Mouse (Mus musculus): ENCODE data around the gene Adamtsl2.

The Adamtsl2 gene

DNA sequence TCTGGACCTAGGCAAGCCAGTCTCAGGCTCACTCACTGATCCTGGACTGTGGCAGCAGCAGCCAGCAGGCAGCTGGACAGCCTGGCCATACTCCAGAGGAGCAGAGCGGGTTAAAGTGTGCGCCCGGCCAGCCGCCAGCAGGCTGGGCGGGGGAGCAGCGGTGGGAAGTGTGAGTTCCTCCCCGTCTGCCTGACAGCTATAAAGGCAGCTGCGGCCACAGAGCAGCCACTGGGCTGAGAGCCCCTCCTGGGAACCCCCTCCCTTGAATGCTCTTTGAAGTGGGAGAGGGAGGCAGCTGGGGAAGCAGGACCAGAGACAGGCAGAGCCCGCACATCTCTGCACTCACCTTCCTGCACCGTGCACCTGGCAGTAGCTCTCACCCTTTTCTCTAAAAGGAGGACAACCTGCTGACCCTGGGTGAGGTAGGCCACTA is at the start of gene Adamtsl2:
TSS of gene Adamtsl2 (plus strand) at position 228 of the 433 bp plus-strand sequence.
- DNase-seq (ENCODE audit: low read depth, low spot score) = no peak

- DNase-seq (ENCODE audit: low read depth, low spot score) = no peak
These were observed 46.8 kb upstream of the Adamtsl2 start for GRCm38 (mm10) chr2:27032361-27032760.

GRCm38 (mm10) chr2:27036003-27036402 is 43.2 kb upstream of the Adamtsl2 start:
- no peak for DNase-seq (ENCODE audit: low read depth, low spot score)

- peak; percentile 64 for DNase-seq (ENCODE audit: low read depth, low spot score)
These were observed 42.2 kb upstream of the Adamtsl2 start for GRCm38 (mm10) chr2:27037008-27037407.

- peak; percentile 72 for DNase-seq (ENCODE audit: low read depth, low spot score)
These were observed 40.6 kb upstream of the Adamtsl2 start for GRCm38 (mm10) chr2:27038596-27038995.

GRCm38 (mm10) chr2:27039286-27039685 is 39.9 kb upstream of the Adamtsl2 start:
- DNase-seq (ENCODE audit: low read depth, low spot score) = peak; percentile 57

DNA sequence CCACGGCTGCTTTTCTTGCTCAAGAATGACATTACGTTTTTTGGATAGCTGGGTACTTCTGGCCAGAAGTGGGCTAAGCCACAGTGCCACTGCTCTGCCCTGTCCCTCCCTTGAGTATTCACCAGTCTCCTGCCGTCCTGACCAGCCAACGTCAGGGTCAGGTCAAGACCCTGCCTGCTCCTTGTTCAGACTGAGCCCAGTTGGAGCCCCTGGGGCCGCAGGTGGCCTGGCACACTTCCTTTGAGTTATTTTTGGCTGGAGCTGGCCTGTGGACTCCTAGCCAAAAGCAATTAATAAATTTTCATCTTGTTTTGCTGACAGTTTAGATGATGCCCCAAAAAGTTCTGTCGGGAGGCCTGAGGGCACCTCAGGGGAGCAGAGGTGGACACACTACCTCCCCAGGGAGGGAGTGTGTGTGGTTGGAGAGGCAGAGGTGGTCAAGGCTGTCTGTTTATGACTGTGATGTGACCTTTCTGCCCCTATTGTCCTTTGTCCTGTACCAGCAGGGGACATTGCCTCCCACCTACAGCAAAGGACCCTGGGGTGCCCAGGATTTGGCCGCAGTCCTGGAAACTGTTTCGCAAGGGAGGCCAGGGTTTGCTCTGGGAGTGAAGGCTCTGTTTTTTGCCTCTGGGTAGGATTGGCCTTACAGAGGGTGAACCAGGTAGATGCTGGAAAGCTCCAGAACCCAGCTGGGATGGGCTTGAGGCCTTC is 36.9 kb upstream of the Adamtsl2 start:
- no peak for DNase-seq (ENCODE audit: low read depth, low spot score)

- DNase-seq (ENCODE audit: low read depth, low spot score) = peak; percentile 53
These were observed 35.7 kb upstream of the Adamtsl2 start for GRCm38 (mm10) chr2:27043461-27043860.

DNA sequence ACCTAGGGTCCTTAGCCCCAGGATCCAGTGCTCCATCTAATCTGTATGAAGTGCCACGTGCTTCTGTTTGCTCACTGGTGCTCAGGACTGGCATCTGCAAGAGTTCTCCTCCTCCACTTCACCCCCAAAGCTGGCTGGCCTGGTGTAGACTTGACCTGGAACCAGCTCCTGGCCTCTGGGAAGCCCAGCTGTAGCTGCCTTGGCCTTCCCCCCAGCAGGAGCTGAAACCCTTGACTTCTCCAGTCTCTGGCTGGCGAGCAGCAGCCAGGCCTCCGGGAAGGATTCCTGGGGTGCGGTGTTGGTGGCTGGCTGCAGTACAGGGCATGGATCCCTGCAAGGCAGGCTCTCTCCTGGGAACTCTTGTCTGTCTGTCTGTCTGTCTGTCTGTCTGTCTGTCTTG is 35.0 kb upstream of the Adamtsl2 start:
- no peak for DNase-seq (ENCODE audit: low read depth, low spot score)

GRCm38 (mm10) chr2:27044641-27045040 is 34.5 kb upstream of the Adamtsl2 start:
- DNase-seq (ENCODE audit: low read depth, low spot score) = no peak

DNA sequence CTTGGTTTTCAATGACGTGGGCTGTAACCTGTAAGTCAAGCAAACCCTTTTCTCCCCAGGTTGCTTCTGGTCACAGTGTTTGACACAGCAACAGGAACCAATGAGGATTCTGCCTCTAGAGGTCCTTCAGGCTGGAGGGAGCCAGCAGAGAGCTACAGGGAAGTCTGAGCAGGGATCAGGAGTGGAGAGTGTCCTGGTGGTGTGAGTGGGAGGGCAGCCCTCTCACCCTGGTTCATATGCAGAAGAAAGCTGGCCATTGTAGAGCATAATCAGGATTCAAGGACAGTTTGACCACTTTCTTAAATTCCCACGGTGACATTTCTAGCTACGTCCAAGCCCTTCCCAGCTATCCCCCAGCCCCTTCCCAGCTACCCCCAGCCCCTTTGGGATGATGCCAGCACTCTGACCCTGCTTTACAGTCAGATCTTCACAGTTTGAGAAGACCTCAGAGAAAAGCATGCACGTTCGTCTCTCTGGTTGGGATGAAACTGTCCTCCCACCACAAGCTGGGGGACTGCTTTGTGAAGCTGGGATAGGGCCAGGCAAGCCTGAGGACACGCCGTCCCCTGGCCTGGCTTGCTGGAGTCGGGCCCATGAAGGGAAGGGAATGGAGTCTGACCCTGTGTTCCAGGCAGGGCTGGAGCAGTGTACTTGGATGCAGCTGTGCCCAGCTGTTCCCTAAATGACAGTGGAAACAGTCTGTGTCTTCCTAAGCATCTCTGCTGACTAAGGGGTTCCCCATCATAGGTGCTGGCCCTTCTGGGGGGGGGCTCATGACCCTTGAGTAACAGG is 33.0 kb upstream of the Adamtsl2 start:
- DNase-seq (ENCODE audit: low read depth, low spot score) = no peak

GRCm38 (mm10) chr2:27049408-27049807 is 29.8 kb upstream of the Adamtsl2 start:
- no peak for DNase-seq (ENCODE audit: low read depth, low spot score)

- DNase-seq (ENCODE audit: low read depth, low spot score) = no peak
These were observed 20.9 kb upstream of the Adamtsl2 start for GRCm38 (mm10) chr2:27058251-27058650.

DNA sequence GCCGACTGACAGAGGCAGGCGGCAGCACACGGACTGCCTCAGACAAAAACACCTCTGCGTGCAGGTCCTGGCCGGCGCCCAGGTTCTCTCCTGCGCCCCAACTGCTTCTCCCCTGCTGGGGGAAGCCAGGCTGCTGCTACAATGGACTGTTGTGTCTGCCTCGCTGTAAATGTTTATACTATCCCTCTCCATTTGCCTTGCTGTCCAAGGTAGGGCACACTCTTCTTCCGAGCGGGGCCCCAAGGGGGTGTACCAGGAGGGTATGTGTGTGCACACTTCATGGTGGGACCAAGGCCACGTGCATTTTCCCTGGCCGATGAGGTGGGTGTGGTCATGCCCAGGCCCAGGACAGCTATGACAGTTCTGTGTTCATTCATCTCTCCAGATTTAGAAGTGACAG is 20.4 kb upstream of the Adamtsl2 start:
- no peak for DNase-seq (ENCODE audit: low read depth, low spot score)

GRCm38 (mm10) chr2:27059187-27059586 is 20.0 kb upstream of the Adamtsl2 start:
- no peak for DNase-seq (ENCODE audit: low read depth, low spot score)

DNA sequence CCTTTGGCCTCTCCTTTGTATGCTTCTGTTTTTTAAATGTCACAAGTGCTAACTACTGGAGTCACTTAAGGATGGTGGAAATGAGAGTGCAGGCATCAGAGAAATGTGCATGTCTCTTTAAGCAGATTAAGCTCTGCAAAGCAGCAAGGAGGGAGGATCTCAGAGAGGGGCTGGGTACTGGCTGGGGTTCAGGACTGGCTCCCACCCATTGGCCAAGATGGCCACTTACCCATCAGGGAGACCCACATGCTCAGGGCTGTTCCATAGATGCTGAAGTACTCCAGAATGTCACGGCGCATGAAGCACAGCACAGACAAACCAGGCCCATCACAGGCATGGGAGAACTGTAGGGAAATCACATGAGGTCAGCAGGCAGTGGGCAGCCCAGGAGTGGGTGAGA is 12.1 kb upstream of the Adamtsl2 start:
- no peak for DNase-seq (ENCODE audit: low read depth, low spot score)

- no peak for DNase-seq (ENCODE audit: low read depth, low spot score)
These were observed 11.2 kb upstream of the Adamtsl2 start for GRCm38 (mm10) chr2:27067996-27068395.

DNA sequence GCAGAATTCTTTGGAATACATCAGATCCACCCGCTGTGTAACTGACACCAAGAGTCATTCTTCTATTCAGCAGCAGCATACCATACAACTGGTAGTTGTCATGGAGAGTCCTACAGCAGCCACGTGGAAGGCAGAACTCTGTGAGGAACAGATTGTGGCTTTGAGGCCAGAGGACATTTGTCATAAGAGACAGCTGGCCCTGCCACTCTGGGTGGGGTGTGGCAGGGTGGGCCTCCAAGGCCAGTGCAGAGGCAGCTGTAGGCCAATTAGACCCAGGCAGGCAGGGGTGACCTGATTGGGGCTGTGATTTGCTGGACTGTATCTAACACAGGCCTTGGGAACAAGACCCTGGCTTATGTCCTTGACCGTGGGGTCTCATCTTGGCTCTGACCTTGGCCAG is 9.5 kb upstream of the Adamtsl2 start:
- DNase-seq (ENCODE audit: low read depth, low spot score) = no peak

DNA sequence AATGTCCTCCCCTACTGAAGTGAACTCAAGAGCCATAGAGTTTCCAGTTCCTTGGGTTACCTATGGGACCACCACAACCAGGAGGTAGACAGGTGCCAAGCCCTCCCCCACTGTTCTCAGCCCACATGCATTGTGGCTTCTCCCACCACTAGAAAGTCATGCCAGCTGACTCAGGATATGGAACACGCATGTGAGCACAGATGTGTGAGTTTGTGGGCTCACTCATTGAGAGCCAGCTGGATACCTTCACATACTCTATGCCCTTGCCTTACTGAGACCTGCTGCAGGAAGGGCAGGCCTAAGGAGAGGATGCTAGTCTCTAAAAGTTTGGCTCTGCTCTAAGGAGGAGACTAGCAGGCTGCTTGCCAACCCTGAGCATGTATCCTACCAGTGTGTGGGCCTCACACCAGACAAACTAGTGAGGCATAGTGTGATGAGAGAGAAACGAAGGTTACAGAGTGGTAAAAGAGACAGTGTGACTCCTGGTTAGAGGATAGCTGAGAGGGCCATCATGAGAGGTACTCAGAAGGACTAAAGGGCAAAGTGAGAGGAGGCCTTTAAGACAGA is 8.8 kb upstream of the Adamtsl2 start:
- DNase-seq (ENCODE audit: low read depth, low spot score) = no peak

- DNase-seq (ENCODE audit: low read depth, low spot score) = no peak
These were observed 8.0 kb upstream of the Adamtsl2 start for GRCm38 (mm10) chr2:27071137-27071536.

DNA sequence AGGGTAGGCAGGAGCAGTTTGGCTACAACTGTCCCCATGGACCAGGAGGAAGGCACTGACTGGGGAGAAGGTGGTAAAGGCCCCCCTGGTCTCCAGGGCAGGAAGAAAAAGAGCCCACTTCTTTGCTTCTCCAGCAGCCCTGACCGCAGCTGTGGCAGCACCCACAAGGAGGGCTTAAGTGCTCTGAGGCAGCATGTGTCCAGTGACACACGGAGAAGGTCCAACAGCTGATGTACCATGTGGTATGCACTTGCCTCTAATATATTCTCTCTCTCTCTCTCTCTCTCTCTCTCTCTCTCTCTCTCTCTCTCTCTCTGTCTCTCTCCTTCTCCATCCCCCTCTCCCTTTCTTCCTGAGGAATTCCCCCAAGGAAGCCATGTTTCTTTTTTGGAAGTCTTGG is 7.2 kb upstream of the Adamtsl2 start, which contains the start of gene Mymk:
TSS of gene Mymk (minus strand) at position 202 of the 400 bp plus-strand sequence.
- DNase-seq (ENCODE audit: low read depth, low spot score) = no peak

- DNase-seq (ENCODE audit: low read depth, low spot score) = no peak
These were observed 5.8 kb upstream of the Adamtsl2 start for GRCm38 (mm10) chr2:27073407-27073806.

DNA sequence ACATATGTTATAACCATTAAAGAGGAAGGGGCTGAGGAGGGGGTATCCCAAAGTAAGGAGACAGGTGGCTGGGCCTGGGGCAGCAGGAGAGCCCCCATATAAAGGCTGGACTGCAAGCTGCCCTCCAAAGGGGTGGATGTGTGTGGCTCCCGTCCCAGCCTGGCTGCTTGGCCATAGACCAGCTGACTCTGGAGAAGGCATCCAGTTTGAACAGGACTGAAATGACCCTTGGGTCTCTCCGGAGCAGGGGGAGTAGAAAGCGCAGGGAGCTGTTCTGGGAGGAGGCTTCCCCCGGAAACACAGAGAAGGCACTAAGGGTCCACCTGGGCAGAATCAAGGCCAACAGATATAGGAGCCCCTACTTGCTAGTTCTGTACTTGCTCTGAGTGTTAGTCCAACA is 4.4 kb upstream of the Adamtsl2 start:
- no peak for DNase-seq (ENCODE audit: low read depth, low spot score)
